Mouse (Mus musculus) neutrophil, adult 5-6 weeks (primary cell): ENCODE measurements around the gene Mef2c. TPM values are rescaled to one million over a fixed set of nuclear protein-coding genes. Genes with fewer than 3 reads are reported as not detected.
A peak's percentile ranks its signal among the peaks of the same experiment; 100 is the strongest.

Experiments used
- ATAC-seq: fragments of 151-379, 151-347 bp; 2 replicates; pipeline ENCODE4 v1.8.0; 2017; ENCODE audit warnings: mild to moderate bottlenecking, moderate TSS enrichment; ENCODE audit not compliant: insufficient number of reproducible peaks, poor library complexity, low FRiP score, severe bottlenecking; ENCODE audit errors: extremely low read depth
- total RNA-seq: library from RNA; stranded (forward); fragments of 200-1000 nt; gene quantifications from 2 replicates; pipeline ENCODE4 v1.2.3, GENCODE M21; 2017

Gene Mef2c
- 517 and 676 TPM in 2 replicates for total RNA-seq

DNA sequence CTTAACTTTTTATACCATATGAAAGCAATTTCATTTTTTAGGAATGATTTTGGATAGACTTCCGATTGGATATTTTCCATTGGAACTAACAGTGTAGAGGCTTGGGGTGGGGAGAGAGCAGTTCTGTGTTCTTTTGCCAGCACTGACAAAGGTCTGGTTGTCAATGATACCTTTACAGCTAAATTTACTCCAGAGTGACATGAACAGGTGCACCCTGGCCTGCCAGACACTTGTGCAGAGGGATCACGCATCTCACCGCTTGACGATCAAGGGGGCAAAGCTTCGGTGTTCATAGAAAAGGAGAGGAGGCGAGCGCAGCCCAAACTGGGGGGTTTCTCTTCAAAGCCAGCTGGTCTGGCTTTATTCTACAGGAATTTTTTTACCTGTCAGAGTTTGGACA, at the start of gene Mef2c:
Mef2c (plus strand) TSS at position 116 of the 400 bp plus-strand sequence.
- ATAC-seq: no peak

DNA sequence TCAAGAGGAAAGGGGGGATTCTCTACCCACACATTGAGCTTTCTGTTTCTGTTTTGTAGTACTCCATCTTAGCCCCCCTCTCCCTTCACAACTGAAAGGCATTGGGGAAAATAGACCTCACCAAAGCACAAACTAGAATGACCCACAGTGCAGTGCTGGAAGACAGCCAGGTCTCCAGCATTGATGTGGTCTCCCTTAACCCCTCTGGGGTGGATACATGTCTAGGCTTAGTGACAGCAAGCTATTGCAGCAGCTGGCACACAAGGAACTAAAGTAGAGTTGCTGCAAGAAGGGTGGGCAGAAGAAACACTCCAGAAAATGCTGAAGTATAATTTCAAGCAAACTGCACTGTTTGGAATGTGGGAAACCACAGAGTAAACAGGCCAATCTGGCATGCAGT, 45.1 kb upstream of the Mef2c start:
- no peak for ATAC-seq

DNA sequence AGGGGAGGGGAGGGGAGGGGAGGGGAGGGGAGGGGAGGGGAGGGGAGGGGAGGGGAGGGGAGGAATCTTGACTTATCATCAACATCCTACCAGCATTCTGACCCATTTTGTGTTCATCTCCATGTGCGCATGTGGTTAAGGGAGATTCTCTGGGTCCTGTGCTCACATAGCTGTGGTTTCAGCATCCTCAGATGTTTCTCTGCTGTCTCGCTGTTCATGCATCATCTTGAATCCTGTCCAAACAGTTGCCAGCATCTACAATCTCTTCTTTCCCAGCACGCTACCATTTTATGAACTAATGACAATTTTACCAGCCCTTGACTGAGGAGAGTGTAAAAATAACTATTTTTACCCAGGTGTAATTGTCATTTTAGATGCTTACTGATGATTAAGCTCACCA, 44.2 kb upstream of the Mef2c start:
- ATAC-seq: no peak

DNA sequence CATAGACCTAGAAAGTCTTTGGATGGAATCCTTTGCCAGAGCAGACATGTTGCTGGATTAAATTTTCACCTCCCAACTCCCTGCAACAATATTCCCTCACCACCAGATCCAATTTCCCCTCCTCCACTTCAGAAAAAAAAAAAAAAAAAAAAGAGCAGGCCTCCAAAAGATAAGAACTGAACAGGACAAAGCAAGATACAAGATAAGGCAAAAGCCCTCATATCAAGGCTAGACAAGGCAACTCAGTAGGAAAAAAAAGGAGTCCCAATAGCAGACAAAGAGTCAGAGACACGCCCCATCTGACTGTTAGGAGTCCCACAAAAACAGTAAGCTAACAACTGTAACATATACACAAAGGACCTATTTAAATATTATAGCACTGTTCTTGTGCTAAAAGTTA, 43.2 kb upstream of the Mef2c start:
- ATAC-seq: no peak

DNA sequence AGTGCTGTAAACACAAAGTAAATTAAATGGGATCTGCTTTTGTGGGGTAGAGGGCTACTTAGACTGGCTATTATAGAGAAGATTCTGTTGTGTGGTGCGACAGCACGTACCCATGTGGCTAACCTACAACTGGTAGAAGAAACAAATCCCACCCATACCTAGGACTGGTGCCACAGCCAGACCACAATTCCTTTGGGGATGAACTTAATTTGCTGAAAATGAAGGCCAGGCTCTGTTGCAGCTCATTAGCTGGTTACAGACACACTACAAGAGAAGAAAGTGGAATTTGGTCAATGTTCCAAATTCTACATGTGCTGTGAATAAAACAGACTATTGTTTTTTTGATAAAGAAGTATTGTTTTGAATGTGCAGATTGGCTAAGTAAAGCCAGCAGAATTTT, 42.3 kb upstream of the Mef2c start:
- ATAC-seq: no peak

DNA sequence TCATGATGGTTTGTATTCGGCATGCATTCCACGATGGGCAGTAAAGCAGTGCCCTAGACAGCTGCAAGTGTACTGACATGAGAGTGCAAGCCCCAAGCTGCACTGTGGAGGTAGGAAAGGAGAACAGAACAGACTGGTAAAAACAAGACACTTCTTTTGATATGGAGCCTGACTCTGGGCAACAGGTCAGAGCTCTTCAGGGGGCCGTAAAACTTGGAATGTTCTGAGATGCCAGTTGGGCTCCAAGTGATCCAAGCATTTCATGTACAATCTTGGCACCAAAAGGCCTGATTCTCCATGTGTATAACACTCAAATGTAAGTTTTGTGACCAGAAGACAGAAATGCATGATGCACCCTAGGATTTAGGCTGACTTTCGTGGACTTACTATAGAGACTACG, 37.1 kb upstream of the Mef2c start:
- ATAC-seq: no peak

DNA sequence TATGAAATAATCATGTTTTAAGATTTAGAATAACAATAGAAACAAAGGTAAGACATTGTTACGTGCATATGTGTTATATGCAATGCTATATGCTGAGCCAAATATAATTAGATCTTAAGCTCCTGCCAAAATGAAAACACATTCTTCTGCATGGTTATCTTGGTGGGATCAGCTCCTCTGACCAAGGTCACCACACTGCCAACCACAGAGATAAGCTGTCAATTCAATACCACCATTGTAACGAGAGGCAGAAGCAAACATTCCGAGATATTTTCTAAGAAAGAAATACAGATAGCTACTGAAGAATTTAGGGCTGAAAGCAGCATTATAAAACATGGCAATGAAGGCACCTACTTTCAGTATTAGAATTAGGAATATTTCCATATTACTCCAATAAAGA, 35.0 kb upstream of the Mef2c start:
- no peak for ATAC-seq

DNA sequence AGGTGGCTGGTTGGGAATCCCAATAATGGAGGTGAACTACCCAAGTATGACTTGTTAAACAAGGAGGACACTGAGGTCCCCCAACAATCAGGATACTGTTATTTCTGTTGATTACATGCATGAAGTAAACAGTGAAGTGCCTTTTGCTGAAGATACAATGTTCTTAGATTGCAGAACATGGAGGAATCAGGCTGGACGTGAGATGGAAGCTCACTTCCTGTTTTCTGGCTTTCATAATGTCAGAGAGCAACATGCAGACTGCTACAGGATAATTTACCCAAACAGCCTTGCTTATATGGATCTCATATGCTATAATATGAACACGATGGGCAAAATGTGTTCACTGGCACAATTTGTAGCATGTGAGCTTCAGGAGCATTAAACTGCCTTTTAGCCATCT, 30.1 kb upstream of the Mef2c start:
- ATAC-seq: peak; percentile 36; the same call in 1 of the 2 replicates

DNA sequence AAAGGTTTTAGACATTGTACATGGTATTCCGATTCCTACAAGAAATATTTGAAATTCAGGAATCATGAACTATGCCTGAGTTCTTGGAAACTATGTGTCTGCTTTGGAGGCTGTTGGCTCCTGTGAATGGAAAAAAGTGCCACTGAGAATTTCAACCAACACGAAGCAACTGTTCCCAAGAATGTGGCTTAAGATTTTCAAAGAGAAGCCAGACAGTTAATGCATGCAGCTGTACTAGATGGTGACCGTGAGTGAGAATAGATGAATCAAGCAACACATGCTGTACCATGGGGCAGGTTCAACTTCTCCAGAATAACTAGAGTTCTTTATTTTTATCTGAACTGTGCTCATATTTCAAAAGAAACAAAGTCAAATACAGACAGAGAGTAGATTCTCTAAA, 23.4 kb upstream of the Mef2c start:
- ATAC-seq: no peak

DNA sequence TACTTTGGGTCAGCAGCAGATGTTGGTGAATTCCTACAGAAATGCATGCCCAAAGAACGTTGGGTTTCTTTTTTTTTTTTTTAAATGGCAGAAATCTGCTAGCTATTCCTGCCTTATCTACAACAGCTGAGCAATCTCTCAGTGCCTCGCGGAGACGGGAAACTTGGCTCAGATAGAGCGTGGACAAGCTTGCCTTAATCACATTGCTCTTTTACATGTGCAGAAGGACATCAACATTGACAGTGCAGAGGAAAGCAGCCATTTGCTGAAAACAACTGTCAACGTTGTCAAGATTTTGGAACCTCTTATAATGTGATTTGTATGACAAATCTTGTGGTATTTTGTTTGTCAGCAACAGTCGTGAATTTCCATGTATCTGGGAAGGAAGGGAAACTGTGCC, 22.5 kb upstream of the Mef2c start:
- no peak for ATAC-seq

DNA sequence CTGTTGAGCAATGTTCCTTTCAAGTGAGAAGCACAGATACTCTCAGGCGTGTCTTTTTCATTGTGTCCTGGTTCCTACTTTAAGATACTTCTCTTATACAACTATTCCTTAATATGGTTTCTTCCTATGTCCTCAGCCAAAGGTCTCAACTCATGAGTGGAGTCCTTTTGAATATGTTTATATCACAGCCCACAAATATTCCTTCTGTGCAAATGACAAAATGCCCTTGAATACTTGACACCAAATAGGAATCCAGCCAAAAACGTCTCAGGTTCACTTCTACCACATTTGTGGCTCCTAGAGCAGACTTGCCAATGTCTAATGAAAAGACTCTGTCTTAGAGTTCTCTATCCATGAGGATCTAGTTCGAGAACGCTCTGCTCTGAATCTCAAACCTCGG, 21.7 kb upstream of the Mef2c start:
- ATAC-seq: no peak

DNA sequence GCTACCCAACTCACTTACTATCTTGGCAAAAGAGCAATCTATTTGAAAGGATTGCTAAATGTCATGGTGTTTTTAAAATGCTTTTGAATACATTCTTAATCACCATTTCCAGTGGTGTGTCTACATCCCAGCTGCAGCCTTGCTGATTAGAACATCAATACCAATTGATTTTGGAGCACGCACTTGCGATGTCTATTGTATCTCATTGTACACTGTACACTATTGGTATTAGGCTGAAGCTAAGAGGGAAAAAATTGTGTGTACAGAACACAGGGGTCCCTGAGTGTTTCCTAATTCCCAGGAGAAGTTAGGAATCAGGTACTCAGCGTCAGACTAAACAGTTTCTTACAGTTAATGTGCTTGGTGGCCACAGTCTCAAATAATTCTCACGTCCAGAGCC, 19.6 kb upstream of the Mef2c start:
- no peak for ATAC-seq

DNA sequence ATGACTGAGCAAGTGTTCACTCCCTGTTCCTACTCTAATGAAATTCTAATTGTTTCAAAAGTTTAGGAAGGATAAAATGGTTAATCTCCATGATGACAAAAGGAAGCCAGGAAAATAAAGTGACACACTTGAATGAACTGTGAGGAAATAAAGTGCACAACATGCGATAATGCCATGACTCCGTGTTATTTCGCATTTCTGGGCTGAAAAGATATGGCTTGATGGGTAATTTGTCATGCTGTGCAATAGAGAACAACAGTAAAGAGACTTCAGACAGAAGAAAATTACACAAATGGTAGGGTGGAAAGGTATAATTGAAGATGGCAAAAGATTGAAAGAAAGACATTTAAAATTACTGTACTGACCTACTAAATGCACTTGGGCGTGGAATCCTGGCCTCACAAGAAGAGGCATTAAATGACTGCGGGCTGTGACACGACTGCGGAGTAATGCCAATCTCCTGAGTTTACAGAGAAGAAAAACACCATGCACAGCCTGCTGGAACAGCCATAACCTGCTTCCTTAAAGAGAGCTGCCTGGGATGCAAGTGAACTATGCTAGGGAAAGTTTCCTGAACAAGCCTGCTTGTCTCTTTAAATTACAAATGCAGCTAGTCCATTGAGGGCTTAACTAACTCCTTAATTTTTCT, 19.0 kb upstream of the Mef2c start:
- ATAC-seq: no peak

DNA sequence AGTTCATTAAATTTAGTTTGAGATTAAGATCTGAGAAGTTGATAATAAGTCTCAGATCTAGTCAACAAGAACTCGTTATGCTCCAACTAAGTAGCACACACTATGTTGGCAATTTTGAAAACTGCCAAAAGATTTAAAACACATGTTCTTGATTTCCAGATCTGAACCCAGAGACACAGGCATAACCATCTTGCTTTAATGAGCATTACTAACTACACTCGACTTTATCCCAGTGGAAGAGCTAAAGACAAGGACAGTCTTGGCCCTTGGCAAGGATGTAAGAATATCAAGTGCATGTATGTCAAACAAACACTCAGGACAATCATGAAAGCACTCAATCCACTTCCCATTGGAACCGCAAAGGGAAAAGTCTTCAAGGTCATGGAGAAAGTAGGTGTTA, 11.8 kb upstream of the Mef2c start:
- ATAC-seq: no peak

DNA sequence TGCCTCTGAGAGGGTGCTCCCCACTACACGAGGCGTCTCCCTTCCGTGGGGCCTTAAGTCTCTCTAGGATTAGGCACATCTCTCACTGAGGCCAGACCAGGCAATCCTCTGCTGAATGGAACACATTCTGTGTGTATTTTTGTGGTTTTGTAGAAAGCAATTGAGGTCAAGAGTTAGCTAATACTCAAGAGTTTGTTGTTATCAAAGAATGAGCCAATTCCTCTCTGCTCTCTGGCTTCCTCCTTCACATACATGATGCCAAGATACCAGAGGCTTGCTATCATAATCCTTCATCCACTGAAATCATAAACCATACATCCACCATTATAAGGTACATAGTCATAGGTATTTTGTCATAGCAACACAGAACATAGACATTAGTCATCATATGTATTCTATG, 6.1 kb upstream of the Mef2c start:
- ATAC-seq: no peak

DNA sequence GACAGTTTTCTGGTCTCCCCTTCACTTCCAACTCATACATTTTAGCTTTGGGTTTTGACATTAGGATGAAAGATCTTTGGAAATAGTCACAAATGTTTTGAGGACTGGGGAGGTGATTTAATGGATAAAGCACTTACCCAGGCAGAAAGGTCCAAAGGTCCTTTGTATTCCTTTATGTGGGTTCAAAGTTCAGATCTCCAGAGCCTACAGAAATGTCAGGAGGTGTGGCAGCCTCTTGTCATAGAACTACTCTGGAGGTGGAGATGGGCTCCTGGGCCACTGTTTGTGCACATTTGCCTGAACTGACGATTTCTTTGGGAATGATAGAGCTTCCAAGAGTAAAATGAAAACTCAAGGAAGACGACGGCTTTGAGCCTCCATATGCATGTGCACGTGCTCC, 4.3 kb upstream of the Mef2c start:
- ATAC-seq: no peak

DNA sequence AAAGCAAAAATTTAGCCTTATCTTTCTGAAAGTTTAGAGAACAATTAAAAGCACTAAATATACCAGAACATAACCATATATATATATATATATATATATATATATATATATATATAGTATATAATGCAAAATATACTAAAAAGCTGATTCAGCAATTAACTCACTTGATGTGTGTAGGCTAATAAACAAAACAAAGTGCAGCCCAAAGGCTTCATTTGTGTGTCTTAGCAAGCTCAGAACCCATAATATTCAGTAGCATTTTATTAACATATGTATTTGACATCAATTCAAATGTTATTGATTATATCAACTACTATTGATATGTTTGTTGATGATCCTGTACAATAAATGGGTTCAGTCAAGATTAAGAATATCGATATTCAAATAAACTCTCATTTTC, 3.9 kb downstream of the Mef2c start:
- no peak for ATAC-seq

DNA sequence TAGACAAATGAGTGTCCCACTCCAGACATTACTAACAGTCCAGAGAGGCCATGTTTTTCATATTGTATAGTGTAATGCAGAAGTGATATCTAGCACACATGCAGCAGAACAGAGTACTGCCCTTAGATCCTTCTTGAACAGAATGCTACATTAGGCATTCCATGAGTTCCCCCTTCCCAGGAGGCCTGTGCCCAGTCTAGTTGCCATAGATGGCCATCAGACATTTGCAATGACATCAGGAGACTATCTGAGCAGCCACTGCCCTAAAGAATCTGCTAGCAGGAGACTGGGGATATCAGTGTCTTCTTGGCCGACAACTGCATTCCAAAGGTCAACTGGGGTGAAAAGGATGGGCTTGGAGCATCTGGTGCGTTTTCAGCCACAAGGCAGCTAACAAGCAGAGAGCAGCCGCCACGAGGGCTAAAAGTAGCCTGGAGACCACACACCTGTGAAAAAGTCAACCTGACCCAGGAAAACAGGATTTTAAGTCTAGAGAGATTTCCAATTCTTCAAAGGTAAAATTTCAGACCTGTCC, 11.2 kb downstream of the Mef2c start:
- ATAC-seq: no peak

DNA sequence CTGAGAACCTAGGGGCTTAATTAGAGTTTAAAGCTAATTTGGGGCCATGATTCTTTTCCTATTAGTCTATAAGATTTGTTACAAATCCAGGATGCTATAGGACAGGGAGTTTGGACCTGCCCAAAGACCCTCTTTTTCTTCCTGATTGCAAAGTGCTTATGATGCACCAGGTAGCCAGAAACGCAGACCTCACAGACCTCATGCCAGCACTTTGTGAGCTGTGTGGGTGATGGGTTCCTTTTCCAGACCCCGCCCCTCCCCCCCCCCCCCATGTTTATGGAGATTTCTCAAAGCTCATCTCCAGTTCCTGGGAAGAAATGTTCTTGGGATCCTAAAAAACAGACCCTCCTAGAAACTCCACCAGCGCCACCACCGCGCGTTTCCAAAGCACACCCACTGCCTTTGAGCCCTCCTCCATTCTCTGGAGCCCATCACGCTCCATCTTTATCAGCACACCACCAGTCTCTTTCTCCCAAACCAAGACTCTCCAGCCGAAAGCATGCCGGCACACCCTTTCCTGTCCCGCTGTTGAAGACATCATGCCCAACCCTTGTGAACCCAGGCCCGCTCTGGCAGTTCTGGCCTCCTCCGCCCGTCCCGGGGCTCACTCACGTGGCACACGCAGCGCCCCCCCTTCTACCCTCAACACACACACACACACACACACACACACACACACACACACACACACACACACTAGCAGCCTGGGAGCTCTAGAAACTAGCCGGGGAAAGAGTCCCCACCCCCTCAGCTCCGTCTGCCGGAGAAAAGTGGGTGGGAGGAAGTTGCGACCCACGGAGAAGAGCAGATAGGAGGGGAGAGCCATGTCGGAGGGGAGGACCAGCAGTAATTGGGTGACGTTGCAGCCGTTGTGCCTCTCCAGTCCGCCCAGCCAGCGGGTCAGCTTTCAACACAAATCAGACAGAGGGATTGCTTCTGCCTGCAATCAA, 14.1 kb downstream of the Mef2c start:
- ATAC-seq: peak; percentile 96

DNA sequence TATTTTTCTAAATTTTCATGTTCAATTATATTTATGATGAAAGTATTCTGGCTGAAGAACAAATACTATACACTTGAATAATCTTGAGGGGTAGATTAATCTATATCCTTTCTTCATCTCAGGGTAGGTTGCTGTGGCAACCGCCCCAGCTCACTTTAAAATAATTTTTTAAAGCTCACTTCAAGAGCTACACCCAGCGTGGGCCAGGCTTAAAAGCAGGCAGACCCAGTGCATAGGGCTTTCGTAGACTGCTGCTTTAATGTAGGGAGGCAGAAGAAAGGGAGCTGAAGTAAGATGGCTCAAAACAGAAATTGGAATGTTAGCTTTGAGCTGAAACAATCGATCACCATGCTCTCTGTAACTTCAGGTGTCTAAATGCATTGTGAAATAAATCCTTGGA, 17.0 kb downstream of the Mef2c start:
- no peak for ATAC-seq
